Mouse (Mus musculus) lung, adult 2 months (tissue): ENCODE results near the gene Gp1ba. TPM values are rescaled to one million over a fixed set of nuclear protein-coding genes. Genes with fewer than 3 reads are reported as not detected.

Source experiments
- DNase-seq: peaks from one replicate; pipeline ENCODE4 v3.0.0; 2022
- H3K4me1 ChIP-seq: fragments of 200-500 bp; 2 replicates; pipeline ENCODE4 v1.6.1; 2011; ENCODE audit warnings: low read length; ENCODE audit not compliant: control insufficient read depth, insufficient read depth
- H3K4me3 ChIP-seq: fragments of 200-500 bp; replicated peaks from 2 replicates; pipeline ENCODE3; 2011; ENCODE audit warnings: low read depth, mild to moderate bottlenecking, control low read depth, low read length; ENCODE audit errors: extremely low read depth
- CTCF ChIP-seq: fragments of 200-500 bp; IDR thresholded peaks from 2 replicates; pipeline ENCODE4 v1.5.1; 2011; ENCODE audit warnings: mild to moderate bottlenecking, low read length, control low read depth; ENCODE audit not compliant: insufficient read depth
- POLR2A ChIP-seq: fragments of 200-500 bp; IDR thresholded peaks from 2 replicates; pipeline ENCODE4 v1.6.1; 2011; ENCODE audit warnings: low read depth, mild to moderate bottlenecking, control low read depth, low read length, borderline replicate concordance; ENCODE audit errors: extremely low read depth
- WGBS: fragments of 180-500 bp; shearing (Covaris S2); methylation state at CpG from one replicate; pipeline ENCODE4 v1.1.7; 2018; 5-methylcytosine and 5-hydroxymethylcytosine counted together
- polyA plus RNA-seq: library from polyadenylated mRNA; depleted of rRNA; stranded (reverse); fragments of >200 nt; gene quantifications from 2 replicates; pipeline ENCODE4 v1.2.3, GENCODE M21; 2012

Gp1ba gene
- polyA plus RNA-seq, 1 experiment: 1.7 TPM

GRCm38 (mm10) chr11:70645461-70646258, 6.7 kb downstream of the Gp1ba start:
- WGBS: 82% methylated on average over 12 of the region's 12 CpGs
- peaks cover 12% of the 10 kb centered on the region for H3K4me1 ChIP-seq
- DNase-seq: no peak
- TF ChIP-seq CTCF (no peak), POLR2A (no peak)
- no peak overlapping the region for H3K4me3 ChIP-seq

GRCm38 (mm10) chr11:70646259-70646555, 7.3 kb downstream of the Gp1ba start:
- DNase-seq: no peak
- no peak for TF ChIP-seq CTCF
- no peak for TF ChIP-seq POLR2A
- WGBS: 21% methylated on average over 3 of the region's 3 CpGs
- peak overlapping the region; percentile 74 for H3K4me3 ChIP-seq
- peaks cover 16% of the 10 kb centered on the region for H3K4me1 ChIP-seq

DNA sequence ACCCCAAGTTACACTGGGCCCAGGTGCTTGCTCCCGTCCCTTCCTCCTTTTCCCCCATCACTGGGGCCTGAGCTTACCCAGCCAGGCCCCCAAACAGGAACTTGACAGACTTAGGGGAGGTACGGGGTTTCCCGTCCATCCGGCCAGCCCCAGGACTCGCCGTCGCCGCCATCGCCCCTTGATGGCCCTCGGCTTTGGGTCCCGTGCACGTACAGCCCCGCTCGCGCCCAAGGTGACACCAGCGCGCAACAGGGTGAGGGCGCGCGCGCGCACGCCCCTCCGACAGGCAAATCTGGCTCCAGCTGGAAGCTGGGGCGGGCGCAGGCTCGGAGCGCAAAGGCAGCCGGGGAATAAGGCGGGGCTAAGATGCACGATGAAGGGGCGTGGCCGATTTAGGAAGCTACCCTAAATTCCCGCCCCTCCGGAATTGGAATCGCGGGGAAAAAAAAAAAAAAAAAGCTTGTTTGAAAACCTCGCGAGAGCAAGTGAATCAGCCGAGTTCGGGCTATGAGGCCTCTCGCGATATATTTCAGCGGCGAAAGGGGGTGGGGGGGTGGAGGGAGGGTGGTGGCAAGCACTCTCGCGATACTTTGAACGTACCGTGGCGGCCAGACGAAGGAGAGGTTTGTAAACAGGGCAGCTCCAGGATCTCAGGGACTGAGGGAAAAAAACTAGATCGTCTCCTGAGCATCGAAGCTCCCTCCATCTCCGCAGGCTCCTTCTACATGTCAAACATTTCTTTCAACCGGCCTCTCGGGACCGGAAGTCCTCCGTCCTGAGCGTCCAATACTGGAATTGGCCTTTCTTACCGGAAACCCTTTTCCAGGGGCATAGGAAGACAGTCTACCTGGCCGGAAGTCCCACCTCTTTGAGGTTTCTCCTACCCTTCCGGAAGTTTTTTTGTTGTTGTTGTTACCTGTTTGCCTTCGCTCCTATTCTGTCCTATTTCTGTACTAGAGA, 8.0 kb downstream of the Gp1ba start, which contains the start of the genes Rnf167 and Slc25a11:
Gene Rnf167, plus strand, starts transcription at position 545 of the 960 bp plus-strand sequence.
Gene Slc25a11, minus strand, starts transcription at position 789 of the 960 bp plus-strand sequence.
- TF ChIP-seq POLR2A (peak; percentile 96; the same call in 1 of the 2 replicates), CTCF (no peak)
- under 1% methylated on average over 63 of the region's 63 CpGs for WGBS

GRCm38 (mm10) chr11:70647716-70648420, 8.9 kb downstream of the Gp1ba start:
- TF ChIP-seq POLR2A: no peak
- no peak for TF ChIP-seq CTCF
- peak; percentile 49 for DNase-seq
- WGBS: 2% methylated on average over 28 of the region's 28 CpGs
- Histone ChIP-seq H3K4me1 (peaks cover 24% of the 10 kb centered on the region), H3K4me3 (peak overlapping the region; percentile 81)

More for the DNA sequence above, 8.0 kb downstream of the Gp1ba start, which contains the start of the genes Rnf167 and Slc25a11:
- peak within 1 kb of the TSS; percentile 81 for H3K4me3 ChIP-seq
- peak; percentile 92 for DNase-seq
- peaks cover 17% of the 10 kb centered on the region for H3K4me1 ChIP-seq

- peaks cover 26% of the 10 kb centered on the region for H3K4me1 ChIP-seq
- H3K4me3 ChIP-seq: peak overlapping the region; percentile 15
- 47% methylated on average over 4 of the region's 4 CpGs for WGBS
Observed at GRCm38 (mm10) chr11:70648512-70648911, 9.6 kb downstream of the Gp1ba start.

GRCm38 (mm10) chr11:70649185-70649734, 10.3 kb downstream of the Gp1ba start:
- DNase-seq: no peak
- 68% methylated on average over 8 of the region's 8 CpGs for WGBS
- no peak overlapping the region for H3K4me3 ChIP-seq
- TF ChIP-seq POLR2A: no peak
- TF ChIP-seq CTCF: no peak
- peaks cover 26% of the 10 kb centered on the region for H3K4me1 ChIP-seq

More at GRCm38 (mm10) chr11:70648512-70648911, 9.6 kb downstream of the Gp1ba start:
- TF ChIP-seq CTCF (no peak), POLR2A (no peak)
- DNase-seq: no peak

DNA sequence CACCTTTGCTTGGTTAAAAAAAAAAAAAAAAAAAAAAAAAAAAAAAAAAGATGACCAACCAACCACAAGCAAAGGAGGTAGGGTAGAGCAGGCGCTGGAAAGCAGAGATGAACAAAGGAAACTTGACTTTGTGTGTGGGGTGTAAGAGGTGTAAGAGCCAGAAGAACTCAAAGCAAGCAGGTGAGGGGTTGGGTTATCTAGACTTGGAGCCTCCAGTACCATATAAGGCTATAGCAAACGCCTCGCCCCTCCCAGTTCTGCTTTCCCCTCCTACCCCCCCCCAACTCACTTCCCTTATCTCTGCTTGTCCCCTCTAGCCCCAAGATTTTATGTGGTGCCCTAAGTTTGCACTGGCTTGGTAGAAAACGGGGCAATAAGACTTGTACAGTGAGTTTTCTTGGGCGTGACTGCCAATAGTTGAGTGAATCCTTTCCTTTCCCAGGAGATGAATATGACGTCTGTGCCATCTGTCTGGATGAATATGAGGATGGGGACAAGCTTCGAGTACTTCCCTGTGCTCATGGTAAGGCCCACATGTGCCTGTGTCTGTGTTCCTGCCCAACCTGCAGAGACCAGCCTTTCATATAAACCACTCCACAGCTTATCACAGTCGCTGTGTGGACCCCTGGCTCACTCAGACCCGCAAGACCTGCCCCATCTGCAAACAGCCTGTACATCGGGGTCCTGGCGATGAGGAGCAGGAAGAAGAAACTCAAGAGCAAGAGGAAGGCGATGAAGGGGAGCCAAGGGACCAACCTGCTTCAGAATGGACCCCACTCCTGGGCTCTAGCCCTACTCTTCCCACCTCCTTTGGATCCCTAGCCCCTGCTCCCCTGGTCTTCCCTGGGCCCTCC, 11.6 kb downstream of the Gp1ba start:
- Histone ChIP-seq H3K4me1 (peaks cover 28% of the 10 kb centered on the region), H3K4me3 (no peak overlapping the region)
- WGBS: 51% methylated on average over 12 of the region's 12 CpGs
- DNase-seq: no peak
- TF ChIP-seq CTCF (no peak), POLR2A (no peak)

GRCm38 (mm10) chr11:70651391-70651790, 12.5 kb downstream of the Gp1ba start:
- WGBS: 16% methylated on average over 2 of the region's 2 CpGs

More at GRCm38 (mm10) chr11:70651391-70651790, 12.5 kb downstream of the Gp1ba start:
- H3K4me1 ChIP-seq: peaks cover 28% of the 10 kb centered on the region
- no peak for DNase-seq
- no peak overlapping the region for H3K4me3 ChIP-seq
- TF ChIP-seq CTCF: no peak
- TF ChIP-seq POLR2A: no peak
